Mouse (Mus musculus): ENCODE data around the gene Hadhb. TPM values are rescaled to one million over a fixed set of nuclear protein-coding genes. Genes with fewer than 3 reads are reported as not detected.

Gene Hadhb
- polyA plus RNA-seq, 1 experiment from 2014 or later: 107 TPM

GRCm38 (mm10) chr5:30138193-30138592 is 16.9 kb upstream of the Hadhb start:
- no peak overlapping the region for H3K9ac ChIP-seq (ENCODE audit: low read length)
- H3K4me1 ChIP-seq (ENCODE audit: control insufficient read depth, insufficient read depth, low read length): no peaks in the 10 kb centered on the region
- ATAC-seq (ENCODE audit: low FRiP score) (no peak), DNase-seq (ENCODE audit: low spot score, missing footprints) (peak; percentile 28)
- H3K27me3 ChIP-seq (ENCODE audit: control insufficient read depth, insufficient read depth, low read length): no peaks in the 10 kb centered on the region
- H3K27ac ChIP-seq (ENCODE audit: low read depth, low read length): no peak overlapping the region
- peaks cover 7% of the 10 kb centered on the region; the same call in 1 of the 2 replicates for H3K36me3 ChIP-seq (ENCODE audit: control insufficient read depth, insufficient read depth, low read length)
- H3K9me3 ChIP-seq (ENCODE audit: control insufficient read depth, low read length): no peaks in the 10 kb centered on the region
- H3K4me2 ChIP-seq: no peak overlapping the region
- 90% methylated on average over 4 of the region's 4 CpGs for WGBS
- H3K4me3 ChIP-seq (ENCODE audit: low read depth, low read length): no peak overlapping the region

GRCm38 (mm10) chr5:30146526-30146925 is 8.5 kb upstream of the Hadhb start:
- WGBS: 95% methylated on average over 6 of the region's 6 CpGs

GRCm38 (mm10) chr5:30148133-30148920 is 6.7 kb upstream of the Hadhb start:
- Histone ChIP-seq H3K4me2 (no peak overlapping the region), H3K4me1 (ENCODE audit: control insufficient read depth, insufficient read depth, low read length) (no peaks in the 10 kb centered on the region), H3K9me3 (ENCODE audit: control insufficient read depth, low read length) (no peaks in the 10 kb centered on the region), H3K36me3 (ENCODE audit: control insufficient read depth, insufficient read depth, low read length) (peaks cover 11% of the 10 kb centered on the region), H3K27me3 (ENCODE audit: control insufficient read depth, insufficient read depth, low read length) (no peaks in the 10 kb centered on the region), H3K27ac (ENCODE audit: low read depth, low read length) (no peak overlapping the region), H3K9ac (ENCODE audit: low read length) (no peak overlapping the region), H3K4me3 (ENCODE audit: low read depth, low read length) (no peak overlapping the region)
- no peak for ATAC-seq (ENCODE audit: low FRiP score)
- 85% methylated on average over 5 of the region's 5 CpGs for WGBS
- DNase-seq (ENCODE audit: low spot score, missing footprints): peak; percentile 26

More at GRCm38 (mm10) chr5:30146526-30146925, 8.5 kb upstream of the Hadhb start:
- no peak for DNase-seq (ENCODE audit: low spot score, missing footprints)
- Histone ChIP-seq H3K4me2 (no peak overlapping the region), H3K36me3 (ENCODE audit: control insufficient read depth, insufficient read depth, low read length) (peaks cover 11% of the 10 kb centered on the region), H3K9me3 (ENCODE audit: control insufficient read depth, low read length) (no peaks in the 10 kb centered on the region), H3K4me3 (ENCODE audit: low read depth, low read length) (no peak overlapping the region), H3K27me3 (ENCODE audit: control insufficient read depth, insufficient read depth, low read length) (no peaks in the 10 kb centered on the region), H3K27ac (ENCODE audit: low read depth, low read length) (no peak overlapping the region), H3K9ac (ENCODE audit: low read length) (no peak overlapping the region), H3K4me1 (ENCODE audit: control insufficient read depth, insufficient read depth, low read length) (no peaks in the 10 kb centered on the region)
- ATAC-seq (ENCODE audit: low FRiP score): no peak

GRCm38 (mm10) chr5:30152007-30152406 is 3.0 kb upstream of the Hadhb start:
- Histone ChIP-seq H3K4me2 (no peak overlapping the region), H3K4me3 (ENCODE audit: low read depth, low read length) (no peak overlapping the region), H3K27me3 (ENCODE audit: control insufficient read depth, insufficient read depth, low read length) (no peaks in the 10 kb centered on the region), H3K9ac (ENCODE audit: low read length) (no peak overlapping the region), H3K9me3 (ENCODE audit: control insufficient read depth, low read length) (no peaks in the 10 kb centered on the region), H3K27ac (ENCODE audit: low read depth, low read length) (no peak overlapping the region), H3K4me1 (ENCODE audit: control insufficient read depth, insufficient read depth, low read length) (0 out of 2 replicates have a peak, but pooled peaks cover 3% of the 10 kb centered on the region), H3K36me3 (ENCODE audit: control insufficient read depth, insufficient read depth, low read length) (no peaks in the 10 kb centered on the region)
- ATAC-seq (ENCODE audit: low FRiP score): no peak
- no peak for DNase-seq (ENCODE audit: low spot score, missing footprints)
- WGBS: 83% methylated on average over 4 of the region's 4 CpGs

- no peaks in the 10 kb centered on the region for H3K27me3 ChIP-seq (ENCODE audit: control insufficient read depth, insufficient read depth, low read length)
- 0 out of 2 replicates have a peak, but pooled peaks cover 3% of the 10 kb centered on the region for H3K4me1 ChIP-seq (ENCODE audit: control insufficient read depth, insufficient read depth, low read length)
- ATAC-seq (ENCODE audit: low FRiP score): no peak
- H3K9me3 ChIP-seq (ENCODE audit: control insufficient read depth, low read length): no peaks in the 10 kb centered on the region
- H3K4me2 ChIP-seq: no peak overlapping the region
- DNase-seq (ENCODE audit: low spot score, missing footprints): no peak
- 92% methylated on average over 1 of the region's 1 CpGs for WGBS
- no peaks in the 10 kb centered on the region for H3K36me3 ChIP-seq (ENCODE audit: control insufficient read depth, insufficient read depth, low read length)
- no peak overlapping the region for H3K9ac ChIP-seq (ENCODE audit: low read length)
- H3K27ac ChIP-seq (ENCODE audit: low read depth, low read length): no peak overlapping the region
- no peak overlapping the region for H3K4me3 ChIP-seq (ENCODE audit: low read depth, low read length)
Measured at GRCm38 (mm10) chr5:30152413-30152812, 2.6 kb upstream of the Hadhb start.

- Histone ChIP-seq H3K9me3 (ENCODE audit: control insufficient read depth, low read length) (no peaks in the 10 kb centered on the region), H3K4me3 (ENCODE audit: low read depth, low read length) (no peak overlapping the region), H3K27me3 (ENCODE audit: control insufficient read depth, insufficient read depth, low read length) (no peaks in the 10 kb centered on the region), H3K27ac (ENCODE audit: low read depth, low read length) (no peak overlapping the region), H3K36me3 (ENCODE audit: control insufficient read depth, insufficient read depth, low read length) (no peaks in the 10 kb centered on the region), H3K4me1 (ENCODE audit: control insufficient read depth, insufficient read depth, low read length) (0 out of 2 replicates have a peak, but pooled peaks cover 3% of the 10 kb centered on the region), H3K9ac (ENCODE audit: low read length) (no peak overlapping the region), H3K4me2 (no peak overlapping the region)
- DNase-seq (ENCODE audit: low spot score, missing footprints) (no peak), ATAC-seq (ENCODE audit: low FRiP score) (no peak)
- 93% methylated on average over 2 of the region's 2 CpGs for WGBS
Measured at GRCm38 (mm10) chr5:30153222-30153621, 1.8 kb upstream of the Hadhb start.

- Histone ChIP-seq H3K27ac (ENCODE audit: low read depth, low read length) (no peak overlapping the region), H3K9ac (ENCODE audit: low read length) (peak overlapping the region; percentile 87), H3K36me3 (ENCODE audit: control insufficient read depth, insufficient read depth, low read length) (no peaks in the 10 kb centered on the region), H3K4me2 (peak overlapping the region; percentile 80), H3K4me1 (ENCODE audit: control insufficient read depth, insufficient read depth, low read length) (0 out of 2 replicates have a peak, but pooled peaks cover 3% of the 10 kb centered on the region), H3K9me3 (ENCODE audit: control insufficient read depth, low read length) (no peaks in the 10 kb centered on the region), H3K4me3 (ENCODE audit: low read depth, low read length) (peak overlapping the region; percentile 95), H3K27me3 (ENCODE audit: control insufficient read depth, insufficient read depth, low read length) (no peaks in the 10 kb centered on the region)
- ATAC-seq (ENCODE audit: low FRiP score) (no peak), DNase-seq (ENCODE audit: low spot score, missing footprints) (peak; percentile 88)
- WGBS: 23% methylated on average over 4 of the region's 4 CpGs
Measured at GRCm38 (mm10) chr5:30154013-30154412, 1.0 kb upstream of the Hadhb start.

- 0 out of 2 replicates have a peak, but pooled peaks cover 3% of the 10 kb centered on the region for H3K4me1 ChIP-seq (ENCODE audit: control insufficient read depth, insufficient read depth, low read length)
- ATAC-seq (ENCODE audit: low FRiP score) (peak; percentile 81), DNase-seq (ENCODE audit: low spot score, missing footprints) (no peak)
- H3K9ac ChIP-seq (ENCODE audit: low read length): peak overlapping the region; percentile 87
- H3K4me3 ChIP-seq (ENCODE audit: low read depth, low read length): peak overlapping the region; percentile 95
- 0% methylated on average over 31 of the region's 31 CpGs for WGBS
- H3K36me3 ChIP-seq (ENCODE audit: control insufficient read depth, insufficient read depth, low read length): no peaks in the 10 kb centered on the region
- H3K4me2 ChIP-seq: peak overlapping the region; percentile 80
- H3K9me3 ChIP-seq (ENCODE audit: control insufficient read depth, low read length): no peaks in the 10 kb centered on the region
- peak overlapping the region; percentile 75; the same call in 1 of the 2 replicates for H3K27ac ChIP-seq (ENCODE audit: low read depth, low read length)
- H3K27me3 ChIP-seq (ENCODE audit: control insufficient read depth, insufficient read depth, low read length): no peaks in the 10 kb centered on the region
Measured at GRCm38 (mm10) chr5:30155395-30155792, 346 bp downstream of the Hadhb start.

- peak overlapping the region; percentile 80 for H3K4me2 ChIP-seq
- ATAC-seq (ENCODE audit: low FRiP score): no peak
- H3K4me3 ChIP-seq (ENCODE audit: low read depth, low read length): peak overlapping the region; percentile 95
- H3K9me3 ChIP-seq (ENCODE audit: control insufficient read depth, low read length): no peaks in the 10 kb centered on the region
- no peaks in the 10 kb centered on the region for H3K27me3 ChIP-seq (ENCODE audit: control insufficient read depth, insufficient read depth, low read length)
- 0 out of 2 replicates have a peak, but pooled peaks cover 3% of the 10 kb centered on the region for H3K4me1 ChIP-seq (ENCODE audit: control insufficient read depth, insufficient read depth, low read length)
- WGBS: 39% methylated on average over 13 of the region's 13 CpGs
- no peak overlapping the region for H3K27ac ChIP-seq (ENCODE audit: low read depth, low read length)
- peak overlapping the region; percentile 87 for H3K9ac ChIP-seq (ENCODE audit: low read length)
- DNase-seq (ENCODE audit: low spot score, missing footprints): peak; percentile 85
- no peaks in the 10 kb centered on the region for H3K36me3 ChIP-seq (ENCODE audit: control insufficient read depth, insufficient read depth, low read length)
Measured at GRCm38 (mm10) chr5:30155821-30156629, 977 bp downstream of the Hadhb start.

Measured in midbrain, embryonic 11.5 days (tissue).